Mouse (Mus musculus) cortical plate, adult 2 months (tissue): ENCODE measurements around the gene Atp6ap1l.
"Not testable (repeated sequence)": the region's sequence is repeated elsewhere in the genome, so short reads cannot be mapped to it uniquely, and the experiment has no call there.

ENCODE experiments used
- CTCF ChIP-seq: fragments of 200-500 bp; IDR thresholded peaks from 2 replicates; pipeline ENCODE4 v1.5.1; 2011; ENCODE audit warnings: mild to moderate bottlenecking, control low read depth, low read length; ENCODE audit not compliant: insufficient read depth; ENCODE audit errors: extremely low read depth
- POLR2A ChIP-seq: fragments of 200-500 bp; IDR thresholded peaks from 2 replicates; pipeline ENCODE4 v1.6.1; 2011; ENCODE audit warnings: mild to moderate bottlenecking, low read length, control low read depth; ENCODE audit not compliant: insufficient read depth; ENCODE audit errors: extremely low read depth

GRCm38 (mm10) chr13:90923617-90924016 is 18.5 kb upstream of the Atp6ap1l start:
- not testable (repeated sequence) for TF ChIP-seq CTCF, POLR2A
